Mouse (Mus musculus) gastrocnemius, adult 2 months (tissue): ENCODE results near the gene St7. TPM values are rescaled to one million over a fixed set of nuclear protein-coding genes. Genes with fewer than 3 reads are reported as not detected.

Experiments
- DNase-seq: peaks from one replicate; pipeline ENCODE4 v3.0.0; 2022
- H3K27ac ChIP-seq: fragments of 200-600 bp; 2 replicates; pipeline ENCODE4 v1.8.1; 2022; ENCODE audit warnings: mild to moderate bottlenecking
- H3K4me3 ChIP-seq: fragments of 200-600 bp; 2 replicates; pipeline ENCODE4 v1.8.1; 2022; ENCODE audit warnings: mild to moderate bottlenecking, moderate library complexity
- CTCF ChIP-seq: fragments of 200-600 bp; IDR thresholded peaks from 2 replicates; pipeline ENCODE4 v1.8.1; 2022; ENCODE audit warnings: antibody characterized with exemption, mild to moderate bottlenecking, moderate library complexity
- intact Hi-C: fragments of 180-260 bp; cut with DNase I; formaldehyde crosslinking; loops from one replicate; pipeline ENCODE4 v1.15.1; 2025
- total RNA-seq, 2 experiments: library from RNA; stranded (reverse); gene quantifications; 2 replicates each; pipeline ENCODE4 v1.2.3; 2021

St7 gene
- total RNA-seq, 2 experiments from 2014 or later, result 13.0 to 14.0 TPM

DNA sequence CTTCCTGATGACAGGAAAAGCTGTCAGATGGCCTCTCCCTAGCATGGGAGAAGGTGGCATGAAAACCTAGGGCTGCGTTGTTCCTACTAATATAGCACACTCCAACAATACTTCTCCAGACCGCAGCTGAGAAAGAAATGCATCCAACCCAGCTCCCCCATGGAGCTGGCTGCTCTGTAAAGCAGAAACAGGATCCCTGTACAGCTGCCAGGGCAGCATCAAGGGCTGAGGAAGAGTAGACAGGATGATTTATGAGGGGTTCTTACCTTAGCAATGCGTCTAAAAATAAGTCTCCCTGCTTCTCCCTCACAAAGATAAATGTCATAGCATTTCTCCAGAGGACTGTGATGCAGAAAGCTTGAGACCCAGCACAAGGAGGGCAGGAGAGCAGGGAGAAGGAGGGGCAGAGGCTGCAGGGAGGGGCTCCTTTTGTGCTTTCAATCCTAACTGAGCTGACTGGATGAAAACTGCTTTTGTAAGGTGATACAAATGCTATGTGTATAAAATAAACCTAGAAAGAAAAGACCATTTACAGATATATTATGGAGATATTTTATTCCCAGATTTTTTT is 124.2 kb downstream of the St7 start:
- no peak for TF ChIP-seq CTCF
- peak; percentile 85 for DNase-seq
- H3K27ac ChIP-seq, result peak overlapping the region; percentile 82
- intact Hi-C loops, result no loop called here
- H3K4me3 ChIP-seq, result no peak overlapping the region

DNA sequence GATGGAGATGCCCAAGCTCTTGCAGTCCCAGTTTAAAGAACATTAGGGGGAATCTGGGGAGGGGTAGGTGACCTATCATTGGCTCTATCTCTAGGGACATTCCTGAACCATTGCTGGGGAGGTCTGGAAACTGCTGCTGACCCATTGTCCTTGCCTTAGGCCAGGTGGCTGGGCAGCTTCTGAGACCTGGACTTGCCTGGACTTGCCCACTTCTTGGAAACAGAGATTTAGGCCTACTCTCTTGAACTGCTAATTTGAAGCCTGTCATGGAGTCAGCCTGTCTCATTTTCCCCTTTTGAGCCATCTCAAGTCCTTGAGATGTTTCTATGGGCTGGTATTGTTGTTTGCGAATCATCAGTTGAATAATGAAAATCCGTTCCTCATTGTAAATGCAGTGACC is 130.9 kb downstream of the St7 start:
- no peak for TF ChIP-seq CTCF
- intact Hi-C loops, result no loop called here

DNA sequence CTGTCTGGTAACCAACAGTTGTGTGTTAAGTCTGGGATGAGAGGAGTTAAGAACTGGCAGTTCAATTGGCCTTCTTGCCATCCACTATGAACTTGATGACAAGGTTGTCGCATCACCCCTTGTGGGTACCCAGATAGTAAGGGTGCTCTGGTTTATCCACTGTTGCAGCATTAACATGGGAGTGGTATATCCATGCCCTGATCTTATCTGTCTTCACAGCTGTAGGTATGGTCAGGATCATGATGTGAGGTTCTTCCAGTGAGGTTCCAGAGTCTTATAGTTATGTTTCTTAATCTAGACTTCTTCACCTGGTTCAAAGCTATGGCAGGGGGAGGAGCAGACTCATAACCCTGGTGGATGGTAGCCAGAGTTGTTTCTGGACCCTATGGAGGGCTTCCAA is 132.0 kb downstream of the St7 start:
- TF ChIP-seq CTCF, result no peak
- H3K4me3 ChIP-seq, result no peak overlapping the region
- no peak overlapping the region for H3K27ac ChIP-seq
- no peak for DNase-seq
- intact Hi-C loops, result no loop called here

More for the DNA sequence above, 130.9 kb downstream of the St7 start:
- Histone ChIP-seq H3K27ac (no peak overlapping the region), H3K4me3 (no peak overlapping the region)
- no peak for DNase-seq

DNA sequence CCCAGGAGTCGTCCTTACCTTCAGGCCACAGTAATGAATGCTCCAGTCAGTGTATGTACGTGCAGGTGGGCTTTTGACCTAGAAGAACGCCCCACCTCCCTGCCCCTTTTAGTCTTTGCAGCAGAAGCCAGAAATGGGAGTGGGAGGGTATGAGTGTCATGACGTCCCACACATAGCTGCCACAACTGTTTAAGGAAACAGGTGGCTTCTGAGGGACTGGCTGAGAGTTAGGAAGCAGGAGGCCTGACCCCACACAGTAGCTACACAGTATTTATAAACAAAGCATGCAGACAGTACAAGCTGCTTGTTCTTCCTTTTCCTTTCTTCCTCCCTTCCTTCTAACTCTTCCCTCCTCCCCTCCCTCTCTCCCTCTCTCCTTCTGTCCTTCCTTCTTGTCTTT is 135.6 kb downstream of the St7 start:
- intact Hi-C loops, result no loop called here
- Histone ChIP-seq H3K4me3 (no peak overlapping the region), H3K27ac (no peak overlapping the region)
- no peak for TF ChIP-seq CTCF
- no peak for DNase-seq

DNA sequence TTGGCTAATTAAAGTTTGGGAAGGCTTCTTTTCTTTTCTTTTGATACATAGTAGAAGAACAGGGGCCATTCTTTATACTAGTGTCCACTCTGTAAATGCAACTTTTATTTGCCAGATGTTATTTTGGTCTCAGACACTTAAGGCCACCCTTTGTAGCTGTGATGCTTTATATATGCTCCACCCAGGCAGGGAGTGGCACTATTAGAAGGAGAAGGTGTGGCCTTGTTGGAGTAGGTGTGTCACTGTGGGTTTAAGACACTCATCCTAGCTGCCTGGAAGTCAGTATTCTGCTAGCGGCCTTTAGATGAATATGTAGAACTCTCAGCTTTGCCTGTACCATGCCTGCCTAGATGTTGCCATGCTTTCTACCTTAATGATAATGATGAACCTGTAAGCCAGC is 137.2 kb downstream of the St7 start:
- Histone ChIP-seq H3K4me3 (no peak overlapping the region), H3K27ac (no peak overlapping the region)
- TF ChIP-seq CTCF, result no peak
- intact Hi-C loops, result no loop called here
- no peak for DNase-seq

DNA sequence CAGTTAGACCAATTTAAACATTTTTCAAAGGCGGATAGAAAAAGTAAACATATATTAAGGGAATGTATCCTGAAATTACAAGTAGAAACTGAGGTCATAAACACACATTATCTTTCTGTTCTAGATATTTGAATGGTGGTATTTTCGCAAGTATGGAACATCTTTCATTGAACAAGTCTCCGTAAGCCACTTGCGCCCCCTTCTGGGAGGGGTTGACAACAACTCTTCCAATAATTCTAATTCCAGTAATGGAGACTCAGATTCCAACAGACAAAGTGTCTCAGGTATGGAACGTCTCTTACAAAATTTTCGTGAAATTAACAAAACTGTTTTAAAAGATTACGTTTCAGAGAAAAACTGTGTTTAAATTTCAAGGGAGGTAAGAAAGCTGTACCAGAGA is 141.8 kb downstream of the St7 start:
- peak; percentile 77 for DNase-seq
- peak; percentile 95 for TF ChIP-seq CTCF
- intact Hi-C loops, result loop anchor here (1.0 to 2.0 kb wide), 2 partner anchors 108 to 160 kb away; no protein-coding TSS in a partner anchor
- no peak overlapping the region for H3K27ac ChIP-seq
- H3K4me3 ChIP-seq, result no peak overlapping the region

DNA sequence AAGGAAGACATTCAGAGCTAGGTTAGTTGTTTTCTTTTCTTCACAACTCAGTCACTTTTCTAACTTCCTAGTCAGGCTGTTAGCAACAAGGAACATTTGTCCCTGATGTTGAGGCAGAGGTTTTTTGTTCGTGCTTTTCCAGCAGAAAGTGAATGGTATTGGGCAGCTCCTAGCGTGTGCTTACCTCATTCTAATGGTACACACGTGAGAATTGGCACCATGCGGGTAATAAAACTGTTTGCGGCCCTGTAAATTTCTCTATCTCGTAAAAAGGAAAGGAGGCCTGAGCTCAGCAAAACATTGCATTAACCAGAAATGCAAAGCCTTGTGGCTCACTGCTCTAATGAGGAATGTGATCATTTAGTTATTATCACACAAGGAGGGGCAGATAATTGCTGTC is 143.0 kb downstream of the St7 start:
- intact Hi-C loops, result loop anchor here (2.0 kb wide), 1 partner anchor 161 kb away; no protein-coding TSS in a partner anchor
- H3K27ac ChIP-seq, result no peak overlapping the region
- TF ChIP-seq CTCF, result no peak
- H3K4me3 ChIP-seq, result no peak overlapping the region
- DNase-seq, result no peak

DNA sequence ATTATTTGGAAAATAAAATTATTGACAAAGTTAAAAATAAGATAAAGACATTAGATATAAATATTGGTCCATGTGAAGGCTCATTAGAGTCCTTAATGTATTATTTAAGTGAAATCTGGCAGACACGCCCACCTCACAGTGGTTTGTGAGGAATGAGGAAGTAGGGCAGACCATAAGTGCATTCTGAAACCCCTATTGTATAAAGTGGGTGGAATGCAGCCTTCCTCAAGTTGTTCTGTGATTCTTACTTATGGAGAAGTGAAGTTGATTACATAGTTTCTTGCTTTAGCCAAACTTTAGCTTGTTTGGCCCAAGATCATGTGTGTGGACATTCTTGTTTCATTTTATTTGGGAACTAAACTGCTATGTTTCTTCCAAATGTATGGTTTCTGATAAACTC is 144.9 kb downstream of the St7 start:
- H3K27ac ChIP-seq, result no peak overlapping the region
- no peak overlapping the region for H3K4me3 ChIP-seq
- TF ChIP-seq CTCF, result no peak
- DNase-seq, result no peak
- intact Hi-C loops, result no loop called here

DNA sequence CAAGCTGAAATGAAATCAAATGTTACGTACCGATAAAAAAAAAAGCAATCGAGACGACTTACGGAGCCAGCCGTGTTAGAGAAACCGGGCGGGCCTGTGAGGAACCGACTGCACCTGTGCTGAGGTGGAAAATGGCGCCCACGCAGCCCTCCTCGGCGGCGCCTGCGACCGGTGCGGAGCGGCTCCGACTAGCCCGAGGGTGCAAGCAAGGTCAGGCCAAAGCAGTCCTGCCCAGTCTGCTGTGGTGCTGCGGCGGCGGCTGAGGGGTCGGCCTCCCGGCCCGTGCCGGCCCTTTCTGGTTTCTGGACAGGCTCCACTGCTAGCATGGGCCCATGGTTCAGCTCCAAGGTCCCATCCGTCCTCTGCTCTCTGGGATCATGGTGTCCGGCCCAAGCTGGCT is 147.7 kb downstream of the St7 start:
- TF ChIP-seq CTCF, result no peak
- DNase-seq, result no peak
- intact Hi-C loops, result no loop called here

DNA sequence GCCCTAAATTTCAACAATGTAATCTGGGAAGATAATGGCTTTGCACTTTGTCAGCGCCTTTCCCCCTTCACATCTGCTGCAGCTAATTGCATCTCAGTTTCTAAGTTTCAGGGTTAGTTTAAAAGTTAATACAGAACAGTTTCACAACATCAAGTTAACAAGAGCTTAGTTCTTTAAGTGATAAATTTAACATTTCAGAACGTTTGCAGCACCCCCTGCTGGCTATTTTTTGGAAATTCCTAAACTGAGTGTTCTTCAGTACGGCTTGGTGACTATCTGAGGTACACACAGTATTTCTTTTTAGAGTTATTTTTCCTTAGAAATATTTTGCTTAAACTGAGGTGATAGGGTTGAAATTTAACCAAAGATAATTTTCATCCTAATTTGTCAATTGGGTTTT is 150.0 kb downstream of the St7 start:
- no peak overlapping the region for H3K27ac ChIP-seq
- DNase-seq, result peak; percentile 44
- intact Hi-C loops, result no loop called here
- TF ChIP-seq CTCF, result peak; percentile 70
- no peak overlapping the region for H3K4me3 ChIP-seq

More for the DNA sequence above, 147.7 kb downstream of the St7 start:
- H3K27ac ChIP-seq, result no peak overlapping the region
- H3K4me3 ChIP-seq, result no peak overlapping the region

DNA sequence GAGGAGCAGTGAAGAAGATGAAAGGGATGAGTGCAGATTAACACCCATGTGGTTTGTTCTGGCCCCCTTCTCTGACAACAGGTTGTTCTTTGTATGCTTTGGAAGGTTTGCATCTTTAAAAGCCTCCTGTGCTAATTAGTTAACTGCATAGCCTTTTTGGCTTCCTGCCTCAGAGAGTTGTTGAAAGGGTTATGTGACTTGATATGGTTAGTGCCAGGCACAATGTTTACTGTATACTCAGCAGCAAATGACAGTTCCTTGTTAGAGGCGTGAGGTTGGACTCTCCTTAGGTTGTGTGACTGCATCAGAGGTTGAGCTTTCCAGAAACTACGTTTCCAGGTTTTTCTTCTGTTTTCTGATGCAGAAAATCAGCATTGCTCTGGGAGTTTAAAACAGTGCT is 158.6 kb downstream of the St7 start:
- H3K27ac ChIP-seq, result no peak overlapping the region
- TF ChIP-seq CTCF, result no peak
- intact Hi-C loops, result no loop called here
- H3K4me3 ChIP-seq, result no peak overlapping the region
- no peak for DNase-seq

DNA sequence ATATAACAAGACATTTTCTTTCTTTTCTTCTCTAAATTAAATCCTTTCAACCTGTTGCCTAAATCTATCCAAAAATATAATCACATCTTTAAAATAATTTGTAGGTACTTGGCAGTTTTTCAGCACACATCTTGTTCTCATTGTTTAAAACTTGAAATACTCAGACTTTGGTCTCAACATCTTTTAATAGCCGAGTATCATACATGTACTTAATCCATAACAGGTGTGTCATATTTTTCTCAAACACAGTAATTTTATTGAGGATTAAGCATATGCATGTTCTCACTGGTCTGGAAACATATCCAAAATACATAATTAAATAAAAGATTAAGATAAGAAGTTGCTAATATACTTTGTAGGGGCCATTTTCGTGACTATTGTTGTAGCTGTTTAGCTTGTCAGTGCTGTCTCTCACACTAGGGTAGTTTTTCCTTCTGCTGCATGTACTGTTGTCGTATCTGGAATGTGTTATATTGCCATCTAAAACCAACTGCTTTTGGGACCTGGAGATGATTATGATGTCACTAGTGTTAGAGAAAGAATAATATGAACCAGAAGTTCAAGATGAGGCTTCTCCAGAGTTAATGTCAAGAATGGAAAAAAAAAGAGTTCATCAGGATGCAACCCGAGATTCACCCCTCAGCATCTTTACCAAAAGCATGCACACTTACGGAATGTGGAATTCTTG is 161.0 kb downstream of the St7 start:
- Histone ChIP-seq H3K4me3 (no peak overlapping the region), H3K27ac (no peak overlapping the region)
- no peak for TF ChIP-seq CTCF
- intact Hi-C loops, result no loop called here
- DNase-seq, result no peak

DNA sequence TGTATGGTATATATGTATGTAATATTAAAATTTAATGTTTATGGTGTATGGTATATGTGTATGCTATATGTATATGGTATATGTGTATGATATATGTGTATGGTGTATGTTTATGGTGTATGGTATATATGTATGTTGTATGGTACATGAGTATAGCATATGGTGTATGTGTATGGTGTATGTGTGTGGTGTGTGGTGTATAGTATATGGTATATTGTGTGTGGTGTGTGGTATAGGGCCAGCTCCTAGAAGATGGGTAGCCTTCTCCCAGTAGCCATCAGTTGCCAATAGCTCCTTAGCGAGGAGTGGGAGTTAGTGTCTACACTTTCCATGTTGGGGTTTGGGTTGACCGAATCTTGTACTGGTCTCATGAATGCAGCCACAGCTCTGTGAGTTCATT is 162.9 kb downstream of the St7 start:
- TF ChIP-seq CTCF, result no peak
- H3K4me3 ChIP-seq, result no peak overlapping the region
- intact Hi-C loops, result no loop called here
- DNase-seq, result no peak
- no peak overlapping the region for H3K27ac ChIP-seq

DNA sequence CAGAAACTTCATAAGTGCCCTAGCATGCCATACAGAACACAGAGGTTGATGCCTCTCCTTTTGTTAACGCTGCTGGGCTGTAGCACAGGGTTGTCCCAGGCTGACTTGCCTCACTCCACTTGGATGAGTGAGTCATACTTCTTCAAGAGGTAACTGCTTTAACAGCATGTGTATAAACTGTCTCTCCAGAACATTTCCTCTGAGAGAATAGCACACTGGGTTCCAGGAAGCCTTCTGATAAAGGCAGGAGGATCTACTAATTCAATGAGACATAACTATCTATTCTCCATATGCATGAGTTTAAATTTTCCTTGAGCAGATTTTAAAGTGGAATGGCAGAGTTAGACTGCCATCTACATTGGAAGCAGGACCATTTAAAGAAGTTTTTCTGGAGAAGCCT is 166.8 kb downstream of the St7 start:
- H3K4me3 ChIP-seq, result no peak overlapping the region
- DNase-seq, result no peak
- TF ChIP-seq CTCF, result no peak
- H3K27ac ChIP-seq, result no peak overlapping the region
- intact Hi-C loops, result no loop called here
